Mouse (Mus musculus) T-cell, adult 2 months (primary cell): Measurements from ENCODE around the gene Zfp583.
A peak's percentile ranks its signal among the peaks of the same experiment; 100 is the strongest.

Source experiments
- DNase-seq: peaks from one replicate; pipeline ENCODE4 v3.0.0; 2022; ENCODE audit warnings: low spot score

The Zfp583 gene

GRCm38 (mm10) chr7:6285842-6286705 is 45.0 kb downstream of the Zfp583 start, which contains the start of gene Zfp667:
Gene Zfp667, plus strand, starts transcription at chr7:6286579.
- peak; percentile 96 for DNase-seq

GRCm38 (mm10) chr7:6285366-6285765 is 45.7 kb downstream of the Zfp583 start:
- DNase-seq = no peak

- no peak for DNase-seq
These were observed 46.6 kb downstream of the Zfp583 start for GRCm38 (mm10) chr7:6284442-6285012.

- peak; percentile 74 for DNase-seq
These were observed 47.5 kb downstream of the Zfp583 start for GRCm38 (mm10) chr7:6283451-6284075.

- peak; percentile 82 for DNase-seq
These were observed 48.3 kb downstream of the Zfp583 start for GRCm38 (mm10) chr7:6282749-6283148.

GRCm38 (mm10) chr7:6277906-6278305 is 53.2 kb downstream of the Zfp583 start:
- DNase-seq = no peak

- peak; percentile 46 for DNase-seq
These were observed 65.4 kb downstream of the Zfp583 start for GRCm38 (mm10) chr7:6265695-6266094.
